Mouse (Mus musculus) monocyte, adult 5-6 weeks (primary cell): ENCODE results near the gene Apaf1. TPM values are rescaled to one million over a fixed set of nuclear protein-coding genes. Genes with fewer than 3 reads are reported as not detected.
A peak's percentile ranks its signal among the peaks of the same experiment; 100 is the strongest.

Source experiments
- ATAC-seq: fragments of 153-309, 156-312 bp; replicated peaks from 2 replicates; pipeline ENCODE4 v1.8.0; 2017; ENCODE audit warnings: mild to moderate bottlenecking; ENCODE audit not compliant: low TSS enrichment, insufficient number of reproducible peaks, severe bottlenecking, poor library complexity, low FRiP score
- total RNA-seq: library from RNA; stranded (forward); fragments of 200-1000, 200-491, 200-594 nt; gene quantifications from 3 replicates; pipeline ENCODE4 v1.2.3, GENCODE M21; 2017

Gene Apaf1
- 51.1 to 80.0 TPM (median 54.9 TPM) in 3 replicates for total RNA-seq

DNA sequence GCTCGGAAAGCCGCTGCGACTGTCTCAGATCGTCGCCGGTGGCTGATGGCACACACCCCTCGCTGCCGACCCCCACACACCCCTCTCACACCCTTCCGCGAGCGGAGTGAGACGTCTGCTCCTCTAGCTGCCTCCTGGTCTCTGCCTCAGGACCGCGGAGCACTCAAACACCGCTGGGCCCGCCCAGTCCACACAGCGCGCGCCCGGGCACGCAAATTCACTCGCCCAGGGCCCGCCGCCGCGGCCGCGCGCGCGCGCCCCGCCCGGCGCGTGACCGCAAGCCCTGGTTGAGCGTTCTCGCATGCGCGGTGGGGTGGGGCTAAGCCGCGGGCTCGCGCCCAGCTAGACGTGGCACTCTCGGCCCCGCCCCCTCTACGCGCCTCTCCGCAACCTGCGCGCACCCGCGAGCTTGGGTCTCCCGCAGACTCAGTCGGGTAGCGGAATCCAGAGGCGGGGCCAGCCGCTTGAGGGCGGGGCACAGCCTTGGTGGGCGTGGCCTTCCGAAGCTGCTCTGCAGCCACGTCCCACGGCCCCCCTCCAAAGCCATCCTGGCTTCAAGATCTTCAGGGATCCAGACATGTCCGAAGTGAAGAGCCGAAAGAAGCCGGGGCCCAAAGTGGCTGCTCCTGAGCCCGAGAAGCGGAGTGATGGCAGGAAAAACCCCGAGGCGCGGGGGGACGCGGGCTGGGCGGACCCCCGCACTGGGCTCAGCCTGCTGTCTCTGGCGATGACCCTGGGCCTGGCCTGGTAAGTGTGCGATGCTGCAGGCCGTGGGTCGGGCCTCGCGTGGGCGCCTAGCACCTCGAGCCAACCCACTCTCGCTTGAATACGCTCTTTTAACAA, at the start of gene Apaf1, which contains the start of gene Ikbip:
Apaf1 (minus strand) TSS at position 221 of the 843 bp plus-strand sequence.
Ikbip (plus strand) TSS at position 391 of the 843 bp plus-strand sequence.
- ATAC-seq: peak; percentile 95

DNA sequence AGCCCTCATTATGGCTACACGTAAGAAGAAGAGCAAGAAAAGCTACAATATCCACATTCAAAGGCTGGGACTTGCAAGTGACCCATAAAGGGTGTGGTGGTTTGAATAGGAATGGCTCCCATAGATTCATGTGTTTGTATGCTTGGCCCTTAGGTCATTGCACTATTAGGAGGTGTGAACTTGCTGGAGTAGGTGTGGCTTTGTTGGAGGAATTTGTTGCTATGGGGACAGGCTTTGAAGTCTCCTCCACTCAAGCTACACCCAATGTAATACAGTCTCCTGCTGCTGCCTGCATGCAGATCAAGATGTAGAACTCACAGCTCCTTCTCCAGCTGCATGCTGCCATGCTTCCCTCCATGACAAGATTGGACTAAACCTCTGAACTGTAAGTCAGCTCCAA, 49.0 kb upstream of the Apaf1 start:
- no peak for ATAC-seq

DNA sequence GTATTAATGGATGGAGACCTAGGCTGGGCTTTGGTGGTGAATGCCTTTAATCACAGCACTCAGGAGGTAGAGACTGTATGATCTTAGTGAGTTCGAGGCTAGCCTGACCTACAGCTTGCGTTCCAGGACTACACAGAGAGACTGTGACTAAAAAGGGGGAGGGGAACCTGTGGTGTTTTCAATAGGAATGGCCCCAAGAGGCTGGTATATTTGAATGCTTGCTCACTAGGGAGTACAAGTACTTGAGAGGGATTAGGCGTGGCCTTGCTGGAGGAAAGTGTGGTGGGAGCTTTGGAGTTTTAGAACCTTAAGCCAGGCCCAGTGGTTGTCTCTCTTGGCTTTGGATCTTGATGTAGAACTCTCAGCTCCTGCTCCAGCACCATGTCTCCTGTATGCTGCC, 48.2 kb upstream of the Apaf1 start:
- no peak for ATAC-seq

DNA sequence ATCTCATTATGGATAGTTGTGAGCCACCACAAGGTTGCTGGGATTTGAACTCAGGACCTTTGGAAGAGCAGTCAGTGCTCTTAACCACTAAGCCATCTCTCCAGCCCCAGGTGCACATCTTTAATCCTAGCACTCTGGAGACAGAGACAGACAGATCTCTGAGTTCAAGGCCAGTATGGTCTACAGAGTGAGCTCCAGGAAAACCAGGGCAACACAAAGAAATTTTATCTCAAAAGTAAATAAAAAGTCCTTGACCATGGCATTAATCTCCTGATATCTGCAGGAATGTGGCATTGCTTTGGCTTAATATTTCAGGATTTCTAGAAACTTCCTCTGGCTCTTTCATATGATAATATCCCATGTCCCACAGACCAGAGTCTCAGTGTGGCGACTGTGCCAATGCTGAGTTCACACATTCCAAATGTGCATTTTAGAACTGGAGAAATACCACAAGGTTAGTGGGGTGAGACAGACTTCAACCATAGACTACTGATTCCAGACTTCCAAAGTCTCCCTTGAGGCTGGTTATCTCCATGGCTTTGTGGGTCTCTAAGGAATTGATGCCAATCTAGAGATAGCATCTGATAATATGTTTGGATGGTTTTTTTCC, 46.1 kb upstream of the Apaf1 start:
- ATAC-seq: no peak

DNA sequence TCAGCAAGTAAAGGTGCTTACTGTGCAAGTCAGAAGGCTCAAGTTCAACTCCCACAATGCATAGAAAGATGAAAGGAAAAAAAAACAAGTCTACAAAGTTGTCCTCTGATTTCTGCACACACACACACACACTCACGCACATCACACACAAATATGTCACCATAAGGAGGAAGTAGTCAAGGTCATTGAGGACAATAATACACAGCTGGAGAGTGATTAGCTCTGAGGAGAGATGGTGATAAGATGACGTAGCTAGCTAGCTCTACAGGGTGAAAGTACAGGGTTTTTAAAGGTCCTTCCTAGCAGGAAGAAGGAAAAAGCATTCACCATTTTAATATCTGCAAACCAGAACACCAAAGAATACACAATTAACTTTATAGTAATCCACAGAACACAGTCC, 44.8 kb upstream of the Apaf1 start:
- ATAC-seq: no peak

DNA sequence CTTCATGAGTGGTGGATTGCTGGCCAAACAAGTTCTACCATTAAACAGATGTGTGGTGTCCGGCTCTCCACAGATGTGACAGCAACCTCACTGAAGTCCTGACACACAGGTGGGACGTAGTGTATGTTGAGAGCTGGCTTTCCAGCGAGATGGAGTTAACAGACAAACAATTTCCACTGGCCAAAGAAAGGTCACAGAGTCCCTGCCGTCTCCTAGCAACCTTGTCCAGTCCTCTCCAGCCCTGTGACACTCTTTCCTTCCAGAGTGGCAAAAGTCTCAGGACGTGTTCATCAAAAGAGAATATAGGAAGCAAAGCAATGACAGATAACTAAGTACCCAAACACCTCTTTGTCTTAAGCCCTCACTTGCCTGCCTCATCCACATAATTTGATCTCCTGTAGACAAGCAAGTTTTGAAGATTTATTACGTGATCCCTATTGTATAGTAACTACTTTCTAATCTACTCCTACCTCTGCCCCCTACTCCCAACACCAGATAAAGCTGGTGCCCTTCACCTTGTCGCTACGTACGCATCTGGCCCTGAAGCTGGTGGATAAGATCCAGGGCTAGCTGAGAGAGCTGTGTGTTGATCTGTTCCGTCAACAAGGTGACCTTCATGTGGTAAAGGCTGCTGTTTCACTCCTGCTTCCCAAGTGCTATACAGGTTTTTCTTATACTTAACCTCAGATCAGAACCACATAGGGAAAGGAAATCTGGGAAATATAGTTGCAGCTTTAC, 44.2 kb upstream of the Apaf1 start:
- ATAC-seq: no peak

DNA sequence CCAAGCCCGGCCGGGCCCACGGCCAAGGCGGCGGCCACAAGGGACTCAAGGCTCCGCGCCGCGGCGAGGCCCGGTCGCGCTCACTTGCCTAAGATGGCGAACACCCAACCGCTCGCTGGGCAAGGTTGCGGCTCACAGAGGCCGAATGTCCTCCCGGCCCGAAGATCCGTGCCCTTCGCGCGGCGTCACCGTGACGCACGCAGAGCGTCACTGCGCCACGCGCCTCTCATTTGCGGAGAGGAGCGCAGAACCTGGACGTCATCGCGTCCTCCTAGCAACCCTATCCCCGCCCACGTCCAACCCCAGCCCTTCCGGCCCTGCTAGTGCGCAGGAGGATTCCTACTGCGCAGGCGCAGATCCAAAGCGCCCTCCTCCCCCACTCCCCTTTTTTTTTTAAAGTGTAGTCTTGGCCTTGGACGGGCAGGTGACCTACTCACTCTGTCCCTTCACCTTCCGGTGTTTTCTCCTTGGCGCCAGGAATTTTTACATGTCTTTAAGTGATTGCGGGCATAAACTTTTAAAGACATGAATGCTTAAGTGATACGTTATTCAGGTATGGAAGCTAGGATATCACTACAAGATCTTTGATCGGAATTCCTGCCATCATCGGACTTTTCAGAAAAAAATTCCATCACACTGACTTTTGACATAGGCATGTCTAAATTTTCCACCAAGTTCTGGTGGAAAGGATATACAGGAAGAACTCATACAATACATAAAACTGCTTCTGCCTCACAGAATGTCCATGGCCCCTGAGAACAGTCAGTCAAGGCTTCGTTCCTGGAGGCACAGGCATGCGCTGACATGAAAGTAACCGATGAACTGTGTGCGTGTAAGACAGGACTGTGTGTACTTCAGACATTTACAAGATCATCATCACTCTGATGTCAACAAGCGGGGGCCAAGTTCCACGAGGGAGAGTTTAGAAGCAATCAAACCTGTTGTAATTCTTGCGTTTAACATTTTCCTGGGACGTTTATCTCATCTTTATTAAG, 41.6 kb upstream of the Apaf1 start, which contains the start of gene Slc25a3:
Slc25a3 (minus strand) TSS at position 232 of the 995 bp plus-strand sequence.
- peak; percentile 98 for ATAC-seq

DNA sequence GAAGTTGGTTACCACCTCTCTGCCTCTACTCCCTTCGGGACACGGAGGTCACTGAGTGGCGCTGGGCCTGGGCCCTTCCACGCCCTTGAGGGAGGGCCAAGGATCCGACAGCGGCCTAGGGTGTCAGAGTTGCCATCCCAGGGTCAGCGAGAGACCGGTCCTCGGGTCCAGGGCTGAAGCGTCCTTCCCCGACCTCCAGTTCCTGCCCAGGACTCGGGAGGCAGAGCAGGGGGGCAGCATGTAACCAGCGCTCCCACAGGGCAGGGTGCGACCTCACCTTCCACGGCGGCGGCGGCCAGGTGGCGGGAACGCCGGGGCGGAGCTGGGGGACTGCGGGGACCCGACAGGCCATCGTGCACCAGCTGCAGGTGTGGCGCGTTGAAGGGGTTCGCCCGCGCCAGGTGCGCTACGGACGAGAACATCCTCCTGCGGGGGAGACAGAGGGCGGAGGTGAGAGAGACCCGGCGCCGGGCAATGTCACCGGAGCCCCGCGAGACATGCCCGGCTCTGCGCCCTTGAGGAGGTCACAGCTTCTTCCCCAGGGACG, 40.8 kb upstream of the Apaf1 start:
- peak; percentile 32 for ATAC-seq

DNA sequence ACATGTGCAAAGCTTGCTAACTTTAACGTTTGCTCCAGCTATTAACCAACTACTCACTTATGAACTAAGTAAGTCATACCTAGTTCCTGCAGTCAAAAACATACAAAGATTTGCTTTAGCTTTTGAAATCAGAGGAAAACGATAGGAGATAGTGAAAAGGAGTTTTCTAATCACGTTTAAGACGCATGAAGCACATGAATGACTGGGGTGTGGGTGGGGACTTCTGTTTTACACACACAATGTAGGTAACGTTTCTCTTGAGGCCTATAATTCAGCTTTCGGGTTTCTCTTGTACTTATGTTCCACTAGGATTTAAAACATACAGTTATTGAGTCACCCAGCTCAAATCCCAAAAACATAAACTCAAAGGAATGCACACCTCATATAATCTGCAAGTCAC, 40.1 kb upstream of the Apaf1 start:
- ATAC-seq: no peak

DNA sequence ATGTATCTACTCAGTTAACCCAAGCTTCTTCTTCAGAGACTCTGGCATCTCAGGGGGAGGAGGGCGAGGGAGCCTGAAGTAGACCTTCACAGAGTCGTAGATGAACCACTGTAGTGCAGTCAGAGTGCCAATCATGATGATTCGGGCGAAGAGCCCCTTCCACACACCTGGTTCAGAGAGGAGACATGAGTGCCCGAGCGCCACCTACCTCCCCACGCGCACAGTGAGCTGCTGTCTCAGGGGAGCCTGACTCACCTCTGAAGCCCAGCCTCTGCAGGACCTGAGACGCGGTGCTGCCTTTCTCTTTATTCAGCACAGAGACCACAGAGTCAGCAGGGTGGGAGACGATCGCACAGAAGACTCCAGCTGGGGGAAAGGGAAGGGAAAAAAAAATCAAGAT, 34.4 kb upstream of the Apaf1 start:
- 0 out of 2 replicates have a peak, but pooled peaks have one; percentile 34 for ATAC-seq

DNA sequence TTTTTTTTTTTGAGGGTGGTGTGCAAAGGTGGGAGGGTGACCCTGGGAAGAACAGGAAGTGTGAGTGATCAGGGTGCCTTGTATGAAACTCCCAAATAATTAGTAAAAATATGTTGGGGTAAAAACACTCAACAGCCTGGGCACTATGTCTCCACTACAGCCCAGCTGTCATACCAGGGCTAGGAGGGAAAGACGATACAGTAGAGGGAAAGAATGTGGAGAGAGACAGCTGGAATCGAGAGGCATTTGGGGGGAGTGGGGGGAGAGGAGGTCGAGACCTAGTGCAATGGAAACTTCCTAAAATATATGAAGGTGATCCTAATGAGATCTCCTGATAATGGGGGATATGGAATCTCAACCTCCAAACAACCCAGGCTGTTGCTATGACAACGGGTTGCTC, 27.3 kb upstream of the Apaf1 start:
- no peak for ATAC-seq

DNA sequence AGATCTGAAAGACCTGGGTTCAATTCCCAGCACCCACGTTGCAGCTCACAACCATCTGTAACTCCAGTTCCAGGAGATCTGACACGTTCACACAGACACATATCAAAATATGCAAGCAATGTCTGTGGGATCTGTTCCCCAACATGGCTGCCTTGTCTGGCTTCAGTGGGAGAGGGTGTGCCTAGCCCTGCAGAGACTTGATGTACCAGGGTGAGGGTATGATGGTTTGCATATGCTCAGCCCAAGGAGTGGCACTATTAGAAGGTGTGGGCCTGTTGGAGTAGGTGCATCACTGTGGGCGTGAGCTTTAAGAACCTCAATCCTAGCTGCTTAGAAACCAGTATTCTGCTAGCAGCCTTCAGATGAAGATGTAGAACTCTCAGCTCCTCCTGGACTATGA, 23.4 kb upstream of the Apaf1 start:
- no peak for ATAC-seq

DNA sequence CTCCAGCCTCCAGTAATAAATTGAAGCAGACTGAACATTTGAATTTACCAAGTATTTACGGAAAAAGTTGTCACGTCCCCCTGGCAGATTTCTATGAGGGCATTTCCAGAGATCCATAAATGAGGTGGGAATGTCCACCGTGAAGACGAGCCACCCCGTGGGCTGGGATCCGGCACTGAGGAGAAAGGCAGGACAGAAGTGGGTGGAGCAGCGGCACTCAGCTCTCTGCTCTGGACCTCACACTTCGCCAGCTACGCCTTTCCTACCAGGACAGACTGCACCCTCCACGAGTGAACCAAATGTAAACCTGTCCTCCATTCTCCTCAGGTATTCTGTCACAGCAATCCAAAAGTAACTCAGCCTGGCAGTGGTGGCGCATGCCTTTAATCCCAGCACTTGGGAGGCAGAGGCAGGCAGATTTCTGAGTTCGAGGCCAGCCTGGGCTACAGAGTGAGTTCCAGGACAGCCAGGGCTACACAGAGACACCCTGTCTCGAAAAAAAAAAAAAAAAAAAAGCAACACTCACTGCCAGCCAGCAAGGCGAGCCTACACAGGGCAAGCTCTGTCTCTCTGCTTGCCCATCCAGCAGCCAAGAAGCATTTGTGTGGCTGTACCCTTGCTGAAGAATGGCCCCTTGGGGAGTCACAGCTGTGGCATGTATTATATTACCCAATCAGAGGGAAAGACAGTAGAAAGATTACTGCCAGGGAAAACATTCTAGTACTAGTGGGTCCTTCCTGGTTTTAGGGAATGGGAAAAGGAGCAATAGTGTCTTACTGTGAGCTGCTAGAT, 20.4 kb upstream of the Apaf1 start:
- ATAC-seq: no peak

DNA sequence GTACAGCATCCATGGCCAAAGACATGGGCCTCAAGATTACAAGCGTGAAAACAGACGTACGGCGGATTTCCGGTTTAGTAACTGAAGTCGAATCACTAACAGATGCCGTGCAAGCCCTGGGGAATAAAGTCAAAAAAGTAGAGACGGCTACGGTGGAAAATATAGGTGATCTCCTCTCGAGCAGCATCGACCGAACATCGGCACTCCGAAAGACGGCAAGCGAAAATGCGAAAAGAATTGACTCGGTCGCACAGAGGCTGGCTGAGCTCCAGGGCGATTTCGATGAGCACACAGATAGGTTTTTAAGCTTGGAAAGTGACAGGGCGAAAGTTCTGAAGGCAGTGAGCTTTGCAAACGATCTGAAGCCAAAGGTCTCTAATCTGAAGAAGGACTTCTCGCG, 19.4 kb upstream of the Apaf1 start:
- ATAC-seq: no peak

DNA sequence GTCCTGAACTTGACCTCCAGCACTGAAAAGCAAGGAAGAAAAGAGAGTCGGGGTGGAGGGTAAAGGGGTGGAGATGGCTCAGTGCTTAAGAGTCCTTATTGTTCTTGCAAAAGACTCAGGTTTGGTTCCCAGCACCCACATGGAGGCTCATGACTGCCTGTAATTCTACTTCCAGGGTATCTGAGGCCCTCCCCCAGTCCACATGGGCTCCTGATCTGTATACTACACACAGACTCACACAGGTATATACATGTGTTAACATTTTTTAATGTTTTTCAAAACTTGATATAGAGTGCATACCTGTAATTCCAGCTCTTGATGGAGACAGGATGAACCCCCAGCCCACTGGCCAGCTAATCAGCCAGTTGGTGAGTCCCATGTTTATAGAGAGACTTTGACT, 17.5 kb upstream of the Apaf1 start:
- ATAC-seq: no peak

DNA sequence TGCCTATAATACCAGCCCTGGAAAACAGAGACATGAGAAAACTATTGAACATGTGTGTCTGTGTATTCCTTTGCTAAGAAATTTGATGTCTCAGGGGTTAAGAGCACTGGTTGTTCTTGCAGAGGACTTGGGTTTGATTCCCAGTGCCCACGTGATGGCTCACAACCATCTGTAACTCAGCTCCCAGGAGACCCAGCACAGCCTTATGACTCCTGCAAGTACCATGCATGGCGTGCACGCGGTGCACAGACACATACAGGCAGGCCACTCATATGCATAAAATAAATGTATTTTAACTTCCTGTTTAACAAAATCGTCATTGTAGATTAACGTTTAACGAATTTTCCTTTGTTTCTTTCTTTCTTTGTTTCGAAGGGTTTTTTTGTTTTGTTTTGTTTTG, 15.5 kb upstream of the Apaf1 start:
- ATAC-seq: no peak
